Mouse (Mus musculus): Measurements from ENCODE around the gene Castor1.

Gene Castor1

GRCm38 (mm10) chr11:4206563-4206962 is 11.5 kb upstream of the Castor1 start:
- ATAC-seq (ENCODE audit: low TSS enrichment), result no peak; the same call in 1 of the 2 replicates

- ATAC-seq (ENCODE audit: low TSS enrichment), result no peak
Measured at GRCm38 (mm10) chr11:4207655-4208054, 10.4 kb upstream of the Castor1 start.

GRCm38 (mm10) chr11:4209556-4209955 is 8.5 kb upstream of the Castor1 start:
- ATAC-seq (ENCODE audit: low TSS enrichment), result no peak

- no peak for ATAC-seq (ENCODE audit: low TSS enrichment)
Measured at GRCm38 (mm10) chr11:4210786-4211185, 7.2 kb upstream of the Castor1 start.

- ATAC-seq (ENCODE audit: low TSS enrichment), result no peak
Measured at GRCm38 (mm10) chr11:4213107-4213506, 4.9 kb upstream of the Castor1 start.

GRCm38 (mm10) chr11:4214572-4214971 is 3.5 kb upstream of the Castor1 start:
- no peak for ATAC-seq (ENCODE audit: low TSS enrichment)

GRCm38 (mm10) chr11:4215061-4215460 is 3.0 kb upstream of the Castor1 start:
- ATAC-seq (ENCODE audit: low TSS enrichment), result no peak

- no peak for ATAC-seq (ENCODE audit: low TSS enrichment)
Measured at GRCm38 (mm10) chr11:4216248-4217000, 1.6 kb upstream of the Castor1 start.

- no peak for ATAC-seq (ENCODE audit: low TSS enrichment)
Measured at GRCm38 (mm10) chr11:4218637-4219036, 612 bp downstream of the Castor1 start.

- ATAC-seq (ENCODE audit: low TSS enrichment), result peak; percentile 74
Measured at GRCm38 (mm10) chr11:4219317-4219751, 1.3 kb downstream of the Castor1 start.

- ATAC-seq (ENCODE audit: low TSS enrichment), result peak; percentile 10; the same call in 1 of the 2 replicates
Measured at GRCm38 (mm10) chr11:4219908-4220307, 1.9 kb downstream of the Castor1 start.

GRCm38 (mm10) chr11:4220443-4221400 is 2.7 kb downstream of the Castor1 start:
- ATAC-seq (ENCODE audit: low TSS enrichment), result no peak

GRCm38 (mm10) chr11:4222046-4222950 is 4.3 kb downstream of the Castor1 start:
- no peak for ATAC-seq (ENCODE audit: low TSS enrichment)

GRCm38 (mm10) chr11:4223393-4224188 is 5.6 kb downstream of the Castor1 start:
- ATAC-seq (ENCODE audit: low TSS enrichment), result no peak

GRCm38 (mm10) chr11:4224223-4224622 is 6.2 kb downstream of the Castor1 start:
- ATAC-seq (ENCODE audit: low TSS enrichment), result no peak

- ATAC-seq (ENCODE audit: low TSS enrichment), result no peak
Measured at GRCm38 (mm10) chr11:4226569-4227325, 8.7 kb downstream of the Castor1 start.

GRCm38 (mm10) chr11:4228463-4228862 is 10.4 kb downstream of the Castor1 start:
- no peak for ATAC-seq (ENCODE audit: low TSS enrichment)

GRCm38 (mm10) chr11:4229841-4230240 is 11.8 kb downstream of the Castor1 start:
- no peak for ATAC-seq (ENCODE audit: low TSS enrichment)

GRCm38 (mm10) chr11:4231435-4231834 is 13.4 kb downstream of the Castor1 start:
- ATAC-seq (ENCODE audit: low TSS enrichment), result no peak

GRCm38 (mm10) chr11:4232644-4233043 is 14.6 kb downstream of the Castor1 start:
- no peak for ATAC-seq (ENCODE audit: low TSS enrichment)
